Mouse (Mus musculus): ENCODE results near the gene Il17a. TPM values are rescaled to one million over a fixed set of nuclear protein-coding genes. Genes with fewer than 3 reads are reported as not detected.

The Il17a gene
- polyA plus RNA-seq (2012; rRNA removed): not detected in 2 replicates
- not detected in 2 replicates for polyA plus RNA-seq (2014; fragmentation: Nextera tagmentation; extraction: Ambion mirVana)

DNA sequence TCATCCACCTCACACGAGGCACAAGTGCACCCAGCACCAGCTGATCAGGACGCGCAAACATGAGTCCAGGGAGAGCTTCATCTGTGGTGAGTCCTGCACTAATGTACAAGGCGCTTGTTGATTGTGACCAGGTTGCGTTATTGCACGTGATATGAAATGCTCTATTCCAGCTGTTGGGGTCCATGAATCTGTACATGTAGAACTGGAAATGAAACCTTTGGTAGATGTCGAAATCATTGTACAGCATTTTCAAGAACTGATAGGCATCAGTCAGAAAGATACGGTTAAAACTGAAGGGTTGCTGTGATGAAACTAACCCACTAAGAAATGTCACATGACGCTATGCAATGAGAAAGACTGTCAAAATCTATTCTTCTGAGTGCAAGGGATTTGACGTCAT lies at the start of gene Il17a:
Gene Il17a (plus strand): TSS at position 3 of the 400 bp plus-strand sequence.
- H3K9me3 ChIP-seq (ENCODE audit: control insufficient read depth, low read length): no peaks in the 10 kb centered on the region
- no peak for TF ChIP-seq CTCF (IDR thresholded peaks at IDR 0.05; ENCODE audit: low read depth)
- TF ChIP-seq EP300 (IDR thresholded peaks at IDR 0.05; ENCODE audit: low read depth): no peak
- no peak within 1 kb of the TSS for H3K27ac ChIP-seq
- DNase-seq (ENCODE audit: low read depth in 3 of 3, low spot score in 3 of 3): no peak
- no peaks in the 10 kb centered on the region for H3K27me3 ChIP-seq (ENCODE audit: control insufficient read depth, insufficient read depth, low read length)
- no peak within 1 kb of the TSS for H3K4me3 ChIP-seq (ENCODE audit: insufficient read depth in 1 of 2, low read depth in 2 of 2, low read length in 2 of 2)
- H3K36me3 ChIP-seq (replicated peaks; ENCODE audit: control insufficient read depth, insufficient read depth, low read depth): no peaks in the 10 kb centered on the region
- H3K4me1 ChIP-seq (replicated peaks; ENCODE audit: control insufficient read depth in 2 of 2, insufficient read depth in 2 of 2, low read length in 1 of 2): no peaks in the 10 kb centered on the region
- no peak within 1 kb of the TSS for H3K4me2 ChIP-seq (ENCODE audit: low read depth)
- 69% methylated on average over 10 of the region's 10 CpGs for WGBS (ENCODE audit: insufficient replicate concordance)
- no peak for ATAC-seq (ENCODE audit: insufficient read depth)
- no peak within 1 kb of the TSS for H3K9ac ChIP-seq (replicated peaks)

DNA sequence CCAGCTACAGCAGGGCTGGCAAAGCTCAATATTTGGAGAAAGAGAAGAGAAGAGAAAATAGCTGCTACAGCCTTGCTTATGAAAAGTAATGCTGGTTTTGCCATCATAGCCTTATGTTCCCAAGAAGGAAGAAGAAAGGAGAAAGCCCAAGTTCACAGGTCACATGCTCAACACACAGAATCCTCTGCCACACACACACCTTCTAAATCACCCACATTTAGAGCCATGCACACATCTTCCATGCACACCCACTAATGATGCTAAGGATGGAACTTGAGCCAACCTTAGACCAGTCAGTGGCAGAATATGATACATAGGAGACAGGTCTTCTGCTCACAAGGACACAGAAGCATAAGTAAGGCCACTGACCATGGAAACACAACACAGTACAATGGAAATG lies 47.9 kb upstream of the Il17a start:
- H3K9ac ChIP-seq (replicated peaks): no peak overlapping the region
- no peaks in the 10 kb centered on the region for H3K27me3 ChIP-seq (ENCODE audit: control insufficient read depth, insufficient read depth, low read length)
- H3K36me3 ChIP-seq (replicated peaks; ENCODE audit: control insufficient read depth, insufficient read depth, low read depth): no peaks in the 10 kb centered on the region
- no peaks in the 10 kb centered on the region for H3K4me1 ChIP-seq (replicated peaks; ENCODE audit: control insufficient read depth in 2 of 2, insufficient read depth in 2 of 2, low read length in 1 of 2)
- no peaks in the 10 kb centered on the region for H3K9me3 ChIP-seq (ENCODE audit: control insufficient read depth, low read length)
- no peak for TF ChIP-seq CTCF (IDR thresholded peaks at IDR 0.05; ENCODE audit: low read depth)
- no peak for TF ChIP-seq EP300 (IDR thresholded peaks at IDR 0.05; ENCODE audit: low read depth)
- DNase-seq (ENCODE audit: low read depth in 3 of 3, low spot score in 3 of 3) (no peak), ATAC-seq (ENCODE audit: insufficient read depth) (no peak)
- no peak overlapping the region for H3K4me3 ChIP-seq (ENCODE audit: insufficient read depth in 1 of 2, low read depth in 2 of 2, low read length in 2 of 2)
- no peak overlapping the region for H3K27ac ChIP-seq
- no peak overlapping the region for H3K4me2 ChIP-seq (ENCODE audit: low read depth)

DNA sequence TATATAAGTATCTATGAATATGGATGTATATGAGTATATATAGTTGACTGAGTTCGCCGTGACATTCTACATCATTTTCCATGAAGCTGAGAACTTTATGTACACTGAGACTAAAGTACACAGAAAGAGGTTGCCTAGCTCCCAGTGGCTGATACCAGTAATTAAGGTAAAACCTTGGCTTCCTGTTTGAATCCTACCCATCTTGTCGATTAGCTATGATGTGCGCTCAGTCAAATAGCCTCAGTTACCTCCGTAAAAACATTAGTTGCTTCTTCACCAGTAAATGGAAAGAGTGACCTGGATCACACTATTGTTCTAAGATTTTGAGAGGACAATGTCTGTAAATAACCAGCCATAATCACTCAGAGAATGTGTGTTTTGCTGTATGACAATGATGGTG lies 47.3 kb upstream of the Il17a start:
- H3K27ac ChIP-seq: no peak overlapping the region
- no peaks in the 10 kb centered on the region for H3K4me1 ChIP-seq (replicated peaks; ENCODE audit: control insufficient read depth in 2 of 2, insufficient read depth in 2 of 2, low read length in 1 of 2)
- 79% methylated on average over 5 of the region's 5 CpGs for WGBS (ENCODE audit: insufficient replicate concordance)
- no peak overlapping the region for H3K4me2 ChIP-seq (ENCODE audit: low read depth)
- no peak for DNase-seq (ENCODE audit: low read depth in 3 of 3, low spot score in 3 of 3)
- H3K36me3 ChIP-seq (replicated peaks; ENCODE audit: control insufficient read depth, insufficient read depth, low read depth): no peaks in the 10 kb centered on the region
- H3K9me3 ChIP-seq (ENCODE audit: control insufficient read depth, low read length): no peaks in the 10 kb centered on the region
- TF ChIP-seq EP300 (IDR thresholded peaks at IDR 0.05; ENCODE audit: low read depth): no peak
- no peak for TF ChIP-seq CTCF (IDR thresholded peaks at IDR 0.05; ENCODE audit: low read depth)
- no peak overlapping the region for H3K4me3 ChIP-seq (ENCODE audit: insufficient read depth in 1 of 2, low read depth in 2 of 2, low read length in 2 of 2)
- ATAC-seq (ENCODE audit: insufficient read depth): no peak
- no peaks in the 10 kb centered on the region for H3K27me3 ChIP-seq (ENCODE audit: control insufficient read depth, insufficient read depth, low read length)
- no peak overlapping the region for H3K9ac ChIP-seq (replicated peaks)

DNA sequence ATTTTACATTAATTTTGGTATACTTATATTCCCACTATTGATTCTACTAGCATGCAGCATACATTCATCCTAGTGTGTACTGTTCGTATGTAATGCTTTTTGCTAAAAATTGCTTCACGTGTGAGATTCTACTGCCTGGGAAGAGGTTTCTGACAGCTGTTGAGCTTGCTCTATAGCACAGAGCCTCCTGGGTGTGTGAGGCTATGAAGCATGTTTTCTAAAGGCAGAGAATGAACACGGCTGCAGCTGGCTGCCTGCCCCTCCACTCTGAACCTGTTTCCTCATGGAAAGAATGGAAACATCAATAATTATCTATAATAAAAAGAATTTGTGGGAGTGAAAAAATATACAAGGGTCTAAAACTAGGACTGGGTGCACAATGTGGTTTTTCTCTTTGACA lies 46.9 kb upstream of the Il17a start:
- H3K4me3 ChIP-seq (ENCODE audit: insufficient read depth in 1 of 2, low read depth in 2 of 2, low read length in 2 of 2): no peak overlapping the region
- H3K36me3 ChIP-seq (replicated peaks; ENCODE audit: control insufficient read depth, insufficient read depth, low read depth): no peaks in the 10 kb centered on the region
- no peak overlapping the region for H3K9ac ChIP-seq (replicated peaks)
- no peak overlapping the region for H3K4me2 ChIP-seq (ENCODE audit: low read depth)
- ATAC-seq (ENCODE audit: insufficient read depth) (no peak), DNase-seq (ENCODE audit: low read depth in 3 of 3, low spot score in 3 of 3) (no peak)
- H3K27ac ChIP-seq: no peak overlapping the region
- no peaks in the 10 kb centered on the region for H3K4me1 ChIP-seq (replicated peaks; ENCODE audit: control insufficient read depth in 2 of 2, insufficient read depth in 2 of 2, low read length in 1 of 2)
- 65% methylated on average over 3 of the region's 3 CpGs for WGBS (ENCODE audit: insufficient replicate concordance)
- H3K9me3 ChIP-seq (ENCODE audit: control insufficient read depth, low read length): no peaks in the 10 kb centered on the region
- no peaks in the 10 kb centered on the region for H3K27me3 ChIP-seq (ENCODE audit: control insufficient read depth, insufficient read depth, low read length)
- TF ChIP-seq EP300 (IDR thresholded peaks at IDR 0.05; ENCODE audit: low read depth): no peak
- no peak for TF ChIP-seq CTCF (IDR thresholded peaks at IDR 0.05; ENCODE audit: low read depth)

DNA sequence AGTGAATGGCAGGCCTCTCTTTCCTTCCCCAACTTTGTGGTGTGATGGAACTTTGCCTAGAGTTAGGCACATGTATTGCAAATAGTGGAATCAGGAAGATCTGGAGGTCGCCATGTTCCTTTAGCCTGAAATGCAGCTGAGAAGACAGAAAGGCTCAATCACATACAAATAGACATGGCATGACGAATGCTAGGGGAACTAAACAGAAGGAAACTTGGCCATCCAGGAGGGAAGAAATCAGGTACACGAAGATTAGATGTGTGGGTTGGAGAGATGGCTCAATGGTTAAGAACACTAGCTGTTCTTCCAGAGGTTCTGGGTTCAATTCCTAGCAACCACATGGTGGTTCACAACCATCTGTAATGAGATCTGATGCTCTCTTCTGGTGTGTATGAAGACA lies 46.3 kb upstream of the Il17a start:
- H3K27me3 ChIP-seq (ENCODE audit: control insufficient read depth, insufficient read depth, low read length): no peaks in the 10 kb centered on the region
- no peak for TF ChIP-seq CTCF (IDR thresholded peaks at IDR 0.05; ENCODE audit: low read depth)
- TF ChIP-seq EP300 (IDR thresholded peaks at IDR 0.05; ENCODE audit: low read depth): no peak
- no peak overlapping the region for H3K4me2 ChIP-seq (ENCODE audit: low read depth)
- no peak overlapping the region for H3K9ac ChIP-seq (replicated peaks)
- H3K9me3 ChIP-seq (ENCODE audit: control insufficient read depth, low read length): no peaks in the 10 kb centered on the region
- H3K4me1 ChIP-seq (replicated peaks; ENCODE audit: control insufficient read depth in 2 of 2, insufficient read depth in 2 of 2, low read length in 1 of 2): no peaks in the 10 kb centered on the region
- no peaks in the 10 kb centered on the region for H3K36me3 ChIP-seq (replicated peaks; ENCODE audit: control insufficient read depth, insufficient read depth, low read depth)
- H3K27ac ChIP-seq: no peak overlapping the region
- ATAC-seq (ENCODE audit: insufficient read depth) (no peak), DNase-seq (ENCODE audit: low read depth in 3 of 3, low spot score in 3 of 3) (no peak)
- no peak overlapping the region for H3K4me3 ChIP-seq (ENCODE audit: insufficient read depth in 1 of 2, low read depth in 2 of 2, low read length in 2 of 2)
- WGBS (ENCODE audit: insufficient replicate concordance): 50% methylated on average over 3 of the region's 3 CpGs

Data from liver, embryonic 14.5 days (tissue).